Mouse (Mus musculus): ENCODE measurements around the gene Arhgap28. TPM values are rescaled to one million over a fixed set of nuclear protein-coding genes. Genes with fewer than 3 reads are reported as not detected.

Arhgap28 gene
- polyA plus RNA-seq, 1 experiment: 0.38 TPM

GRCm38 (mm10) chr17:68017095-68017494 lies 13.2 kb upstream of the Arhgap28 start:
- no peaks in the 10 kb centered on the region for H3K4me1 ChIP-seq (ENCODE audit: control insufficient read depth, insufficient read depth, low read length)
- TF ChIP-seq CTCF (IDR thresholded peaks at IDR 0.05; ENCODE audit: extremely low read depth, insufficient read depth, low read length) (no peak), POLR2A (IDR thresholded peaks at IDR 0.05; ENCODE audit: extremely low read depth, insufficient read depth, low read length) (no peak)
- H3K4me3 ChIP-seq (ENCODE audit: insufficient read depth, low read length): no peak overlapping the region
- H3K27ac ChIP-seq (ENCODE audit: insufficient read depth, low read length): no peak overlapping the region

- Histone ChIP-seq H3K27ac (ENCODE audit: insufficient read depth, low read length) (no peak overlapping the region), H3K4me1 (ENCODE audit: control insufficient read depth, insufficient read depth, low read length) (no peaks in the 10 kb centered on the region), H3K4me3 (ENCODE audit: insufficient read depth, low read length) (no peak overlapping the region)
- TF ChIP-seq CTCF (IDR thresholded peaks at IDR 0.05; ENCODE audit: extremely low read depth, insufficient read depth, low read length) (no peak), POLR2A (IDR thresholded peaks at IDR 0.05; ENCODE audit: extremely low read depth, insufficient read depth, low read length) (no peak)
Observed at GRCm38 (mm10) chr17:68011606-68012005, 7.7 kb upstream of the Arhgap28 start.

- no peak overlapping the region for H3K4me3 ChIP-seq (ENCODE audit: insufficient read depth, low read length)
- TF ChIP-seq POLR2A (IDR thresholded peaks at IDR 0.05; ENCODE audit: extremely low read depth, insufficient read depth, low read length) (no peak), CTCF (IDR thresholded peaks at IDR 0.05; ENCODE audit: extremely low read depth, insufficient read depth, low read length) (no peak)
- H3K27ac ChIP-seq (ENCODE audit: insufficient read depth, low read length): no peak overlapping the region
- no peaks in the 10 kb centered on the region for H3K4me1 ChIP-seq (ENCODE audit: control insufficient read depth, insufficient read depth, low read length)
Observed at GRCm38 (mm10) chr17:68010041-68010440, 6.1 kb upstream of the Arhgap28 start.

- TF ChIP-seq POLR2A (IDR thresholded peaks at IDR 0.05; ENCODE audit: extremely low read depth, insufficient read depth, low read length): no peak
- H3K27ac ChIP-seq (ENCODE audit: insufficient read depth, low read length): no peak overlapping the region
- H3K4me3 ChIP-seq (ENCODE audit: insufficient read depth, low read length): peak overlapping the region; percentile 35; the same call in 1 of the 2 replicates
- no peaks in the 10 kb centered on the region for H3K4me1 ChIP-seq (ENCODE audit: control insufficient read depth, insufficient read depth, low read length)
Observed at GRCm38 (mm10) chr17:68004581-68005330, 836 bp upstream of the Arhgap28 start.

- H3K4me1 ChIP-seq (ENCODE audit: control insufficient read depth, insufficient read depth, low read length): no peaks in the 10 kb centered on the region
- TF ChIP-seq CTCF (IDR thresholded peaks at IDR 0.05; ENCODE audit: extremely low read depth, insufficient read depth, low read length): no peak
- no peak overlapping the region for H3K27ac ChIP-seq (ENCODE audit: insufficient read depth, low read length)
- H3K4me3 ChIP-seq (ENCODE audit: insufficient read depth, low read length): 0 out of 2 replicates have a peak overlapping the region, but pooled peaks have one; percentile 35
Observed at GRCm38 (mm10) chr17:68002608-68003595, 1.0 kb downstream of the Arhgap28 start.

GRCm38 (mm10) chr17:67999801-68000200 lies 4.1 kb downstream of the Arhgap28 start:
- Histone ChIP-seq H3K27ac (ENCODE audit: insufficient read depth, low read length) (no peak overlapping the region), H3K4me3 (ENCODE audit: insufficient read depth, low read length) (no peak overlapping the region), H3K4me1 (ENCODE audit: control insufficient read depth, insufficient read depth, low read length) (no peaks in the 10 kb centered on the region)
- TF ChIP-seq POLR2A (IDR thresholded peaks at IDR 0.05; ENCODE audit: extremely low read depth, insufficient read depth, low read length) (no peak), CTCF (IDR thresholded peaks at IDR 0.05; ENCODE audit: extremely low read depth, insufficient read depth, low read length) (no peak)

GRCm38 (mm10) chr17:67996769-67997155 lies 7.2 kb downstream of the Arhgap28 start:
- TF ChIP-seq CTCF (IDR thresholded peaks at IDR 0.05; ENCODE audit: extremely low read depth, insufficient read depth, low read length): no peak
- Histone ChIP-seq H3K4me3 (ENCODE audit: insufficient read depth, low read length) (no peak overlapping the region), H3K4me1 (ENCODE audit: control insufficient read depth, insufficient read depth, low read length) (no peaks in the 10 kb centered on the region), H3K27ac (ENCODE audit: insufficient read depth, low read length) (no peak overlapping the region)

GRCm38 (mm10) chr17:67996097-67996768 lies 7.7 kb downstream of the Arhgap28 start:
- no peak overlapping the region for H3K4me3 ChIP-seq (ENCODE audit: insufficient read depth, low read length)
- no peak for TF ChIP-seq POLR2A (IDR thresholded peaks at IDR 0.05; ENCODE audit: extremely low read depth, insufficient read depth, low read length)
- no peaks in the 10 kb centered on the region for H3K4me1 ChIP-seq (ENCODE audit: control insufficient read depth, insufficient read depth, low read length)
- no peak overlapping the region for H3K27ac ChIP-seq (ENCODE audit: insufficient read depth, low read length)

- no peak for TF ChIP-seq CTCF (IDR thresholded peaks at IDR 0.05; ENCODE audit: extremely low read depth, insufficient read depth, low read length)
- no peak for TF ChIP-seq POLR2A (IDR thresholded peaks at IDR 0.05; ENCODE audit: extremely low read depth, insufficient read depth, low read length)
- H3K27ac ChIP-seq (ENCODE audit: insufficient read depth, low read length): no peak overlapping the region
- H3K4me1 ChIP-seq (ENCODE audit: control insufficient read depth, insufficient read depth, low read length): no peaks in the 10 kb centered on the region
- H3K4me3 ChIP-seq (ENCODE audit: insufficient read depth, low read length): no peak overlapping the region
Observed at GRCm38 (mm10) chr17:67995277-67995819, 8.6 kb downstream of the Arhgap28 start.

Measured in cortical plate, adult 2 months (tissue).